Mouse (Mus musculus): ENCODE data around the gene Dennd4c.

DNA sequence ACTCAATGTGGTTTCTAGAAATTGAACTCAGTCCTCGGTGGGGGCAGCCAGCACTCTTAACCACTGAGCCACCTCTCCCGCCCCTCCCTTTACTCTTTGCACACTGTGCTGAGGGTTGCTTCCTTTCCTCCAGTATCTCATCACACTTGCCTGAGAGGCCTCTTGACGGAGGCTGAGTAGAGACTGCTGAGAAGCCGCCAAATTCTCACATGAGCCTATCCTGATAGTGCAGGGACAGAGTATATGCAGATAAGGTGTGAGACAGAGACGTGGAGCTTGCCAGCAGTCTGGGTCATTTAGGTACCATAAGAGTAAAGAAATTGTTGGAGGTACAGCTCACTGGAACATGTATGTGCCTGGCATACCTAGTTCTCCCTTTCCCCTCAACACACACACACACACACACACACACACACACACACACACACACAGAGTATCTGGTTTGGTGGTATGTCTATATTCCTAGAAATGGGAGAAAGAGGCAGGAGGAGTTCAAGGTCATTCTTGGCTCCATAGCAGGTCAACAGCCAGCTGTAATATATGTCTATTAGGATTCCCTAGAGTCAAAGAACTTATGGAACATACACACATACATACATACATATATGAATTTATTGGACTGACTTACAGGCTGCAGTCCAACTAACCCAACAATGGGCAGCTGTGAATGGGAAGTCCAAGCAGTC lies 8.9 kb upstream of the Dennd4c start:
- TF ChIP-seq CTCF (IDR thresholded peaks at IDR 0.05) = no peak
- no peak for TF ChIP-seq EP300 (IDR thresholded peaks at IDR 0.05)
